Mouse (Mus musculus) CD8-positive naive resting alpha-beta T cell, adult 2 months (primary cell): ENCODE data around the gene Emc10.

Source experiments
- DNase-seq, 2 experiments: peaks; one replicate each; pipeline ENCODE4 v3.0.0; 2022; ENCODE audit warnings: low read depth in 2 of 2, low spot score in 2 of 2

The Emc10 gene

GRCm38 (mm10) chr7:44526414-44527154, 30.3 kb upstream of the Emc10 start:
- DNase-seq, result no peak

- no peak for DNase-seq
Measured at GRCm38 (mm10) chr7:44525126-44525832, 28.9 kb upstream of the Emc10 start.

- no peak for DNase-seq
Measured at GRCm38 (mm10) chr7:44524502-44524901, 28.2 kb upstream of the Emc10 start, which contains the start of gene Mybpc2. TSS of gene Mybpc2 (minus strand) at chr7:44524656.

GRCm38 (mm10) chr7:44523056-44523455, 26.7 kb upstream of the Emc10 start:
- DNase-seq, result no peak

- DNase-seq, result peak; percentile 32 to 60
Measured at GRCm38 (mm10) chr7:44521710-44522109, 25.4 kb upstream of the Emc10 start.

- DNase-seq, result no peak
Measured at GRCm38 (mm10) chr7:44520990-44521389, 24.7 kb upstream of the Emc10 start.

- no peak for DNase-seq
Measured at GRCm38 (mm10) chr7:44519240-44519913, 23.0 kb upstream of the Emc10 start.

- no peak for DNase-seq
Measured at GRCm38 (mm10) chr7:44507491-44507890, 11.2 kb upstream of the Emc10 start.

GRCm38 (mm10) chr7:44501563-44502115, 5.3 kb upstream of the Emc10 start:
- DNase-seq, result peak; percentile 65 to 77

GRCm38 (mm10) chr7:44500046-44500445, 3.7 kb upstream of the Emc10 start:
- DNase-seq, result no peak

GRCm38 (mm10) chr7:44498922-44499321, 2.6 kb upstream of the Emc10 start:
- no peak for DNase-seq

- DNase-seq, result no peak
Measured at GRCm38 (mm10) chr7:44497361-44498055, 1.2 kb upstream of the Emc10 start.

- DNase-seq, result no peak
Measured at GRCm38 (mm10) chr7:44496771-44497109, 411 bp upstream of the Emc10 start.

GRCm38 (mm10) chr7:44495086-44495485, 1.2 kb downstream of the Emc10 start:
- no peak for DNase-seq

- DNase-seq, result no peak
Measured at GRCm38 (mm10) chr7:44494681-44495080, 1.6 kb downstream of the Emc10 start.

- no peak for DNase-seq
Measured at GRCm38 (mm10) chr7:44492166-44492826, 4.0 kb downstream of the Emc10 start.

- no peak for DNase-seq
Measured at GRCm38 (mm10) chr7:44491391-44491790, 4.9 kb downstream of the Emc10 start.

GRCm38 (mm10) chr7:44490281-44490680, 6.0 kb downstream of the Emc10 start:
- DNase-seq, result no peak

- no peak for DNase-seq
Measured at GRCm38 (mm10) chr7:44488545-44488944, 7.8 kb downstream of the Emc10 start.

- no peak for DNase-seq
Measured at GRCm38 (mm10) chr7:44487936-44488335, 8.4 kb downstream of the Emc10 start.
